Mouse (Mus musculus) limb, embryonic 12.5 days (tissue): ENCODE data around the gene Cops9. TPM values are rescaled to one million over a fixed set of nuclear protein-coding genes. Genes with fewer than 3 reads are reported as not detected.

Source experiments
- ATAC-seq: fragments of 200-750 bp; cut with Nextera tagmentation; 2 replicates; pipeline ENCODE4 v1.8.0; 2017; ENCODE audit warnings: low read depth, moderate TSS enrichment; ENCODE audit not compliant: insufficient number of reproducible peaks, insufficient read depth, low FRiP score, low TSS enrichment
- H3K27ac ChIP-seq: fragments of 300-500 bp; sonication (generic); 2 replicates; pipeline ENCODE4 v1.5.1; 2016; ENCODE audit warnings: mild to moderate bottlenecking, moderate library complexity
- H3K27me3 ChIP-seq: fragments of 300-500 bp; sonication (generic); 2 replicates; pipeline ENCODE4 v1.6.1; 2016; ENCODE audit warnings: mild to moderate bottlenecking, moderate library complexity
- H3K36me3 ChIP-seq: fragments of 300-500 bp; sonication (generic); 2 replicates; pipeline ENCODE4 v1.6.1; 2016; ENCODE audit warnings: mild to moderate bottlenecking, moderate library complexity
- H3K4me1 ChIP-seq: fragments of 300-500 bp; sonication (generic); replicated peaks from 2 replicates; pipeline ENCODE4 v1.6.1; 2016
- H3K4me2 ChIP-seq: fragments of 300-500 bp; sonication (generic); 2 replicates; pipeline ENCODE4 v1.6.1; 2016; ENCODE audit warnings: mild to moderate bottlenecking, moderate library complexity
- H3K4me3 ChIP-seq: fragments of 300-500 bp; sonication (generic); replicated peaks from 2 replicates; pipeline ENCODE4 v1.5.1; 2016; ENCODE audit warnings: mild to moderate bottlenecking
- H3K9ac ChIP-seq: fragments of 300-500 bp; sonication (generic); replicated peaks from 2 replicates; pipeline ENCODE4 v1.6.1; 2016; ENCODE audit warnings: mild to moderate bottlenecking, moderate library complexity
- H3K9me3 ChIP-seq: fragments of 300-500 bp; sonication (generic); 2 replicates; pipeline ENCODE4 v1.6.1; 2016; ENCODE audit warnings: mild to moderate bottlenecking, moderate library complexity
- WGBS: fragments of 180-500 bp; shearing (Covaris S2); methylation state at CpG from one replicate; pipeline ENCODE4 v1.1.7; 2016; 5-methylcytosine and 5-hydroxymethylcytosine counted together
- polyA plus RNA-seq: library from polyadenylated mRNA; unstranded; fragments of >200 nt; fragmentation: Nextera tagmentation; extraction: Ambion mirVana; gene quantifications from 2 replicates; pipeline ENCODE4 v1.2.1, GENCODE M21; 2016

Cops9 gene
- polyA plus RNA-seq, 1 experiment from 2014 or later = 362 TPM

DNA sequence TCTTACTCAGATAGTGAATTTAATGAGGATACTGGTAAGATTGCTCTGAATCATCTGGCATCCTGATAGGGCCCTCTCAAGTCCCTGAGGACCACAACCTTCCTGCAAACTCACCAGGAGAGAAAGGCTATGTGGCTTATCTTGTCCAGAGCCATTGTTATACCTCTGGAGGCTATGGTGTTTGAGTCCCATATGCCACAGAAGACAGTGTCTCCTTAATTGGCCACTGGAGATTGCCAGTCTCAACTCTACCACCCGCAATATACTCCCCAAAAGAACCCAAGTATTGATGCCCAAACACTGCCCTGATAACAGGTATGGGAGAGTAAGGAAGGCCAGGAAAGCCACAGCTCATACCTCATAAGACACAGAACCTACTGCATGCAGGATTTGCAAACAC lies 36.3 kb downstream of the Cops9 start, which contains the start of gene Olfr1410:
Olfr1410 (plus strand) TSS at position 301 of the 400 bp plus-strand sequence.
- Histone ChIP-seq H3K4me2 (no peak within 1 kb of the TSS), H3K27ac (no peak within 1 kb of the TSS), H3K4me1 (no peaks in the 10 kb centered on the region), H3K27me3 (peaks cover 8% of the 10 kb centered on the region), H3K4me3 (no peak within 1 kb of the TSS), H3K9me3 (no peaks in the 10 kb centered on the region), H3K9ac (no peak within 1 kb of the TSS), H3K36me3 (no peaks in the 10 kb centered on the region)
- 100% methylated on average over 1 of the region's 1 CpGs for WGBS
- no peak for ATAC-seq

DNA sequence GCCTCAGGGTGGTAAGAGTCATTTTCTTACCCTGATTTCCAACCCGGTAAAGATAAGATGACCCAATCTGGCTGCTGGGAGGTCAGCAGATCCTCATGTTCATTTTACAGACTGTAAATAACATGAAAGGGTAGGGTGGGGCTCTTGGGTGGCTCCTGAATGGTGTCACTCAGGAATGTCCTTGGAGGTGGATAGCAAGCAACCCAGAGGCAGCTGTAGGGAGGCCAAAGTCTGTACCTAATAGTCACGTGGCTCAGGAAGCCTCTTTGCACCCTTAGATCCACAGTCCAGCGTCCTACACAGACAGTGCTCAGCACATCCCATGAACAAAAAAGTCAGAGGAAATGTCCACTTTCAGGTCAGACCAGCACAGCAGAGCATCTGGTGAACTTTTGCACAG lies 45.8 kb downstream of the Cops9 start:
- Histone ChIP-seq H3K27me3 (no peaks in the 10 kb centered on the region), H3K36me3 (no peaks in the 10 kb centered on the region), H3K9ac (no peak overlapping the region), H3K9me3 (no peaks in the 10 kb centered on the region), H3K4me3 (no peak overlapping the region), H3K27ac (no peak overlapping the region), H3K4me2 (no peak overlapping the region), H3K4me1 (no peaks in the 10 kb centered on the region)
- ATAC-seq = no peak
- WGBS = 78% methylated on average over 3 of the region's 3 CpGs

GRCm38 (mm10) chr1:92594111-92594510 lies 47.7 kb downstream of the Cops9 start, which contains the start of gene Olfr1411:
TSS of gene Olfr1411 (plus strand) at chr1:92594411.
- H3K4me2 ChIP-seq = no peak within 1 kb of the TSS
- no peaks in the 10 kb centered on the region for H3K36me3 ChIP-seq
- H3K4me1 ChIP-seq = no peaks in the 10 kb centered on the region
- H3K9ac ChIP-seq = no peak within 1 kb of the TSS
- H3K27me3 ChIP-seq = no peaks in the 10 kb centered on the region
- ATAC-seq = no peak
- no peak within 1 kb of the TSS for H3K27ac ChIP-seq
- no peak within 1 kb of the TSS for H3K4me3 ChIP-seq
- H3K9me3 ChIP-seq = no peaks in the 10 kb centered on the region

Other genes with a start within 250 kb of the Cops9 start
- gene Ndufa10, start 168.1 kb downstream of the Cops9 start, polyA plus RNA-seq = 248 and 257 TPM in 2 replicates
- not detected in 2 replicates for gene Olfr1416, start 156.9 kb downstream of the Cops9 start, polyA plus RNA-seq
- gene Olfr1415, start 145.9 kb downstream of the Cops9 start, polyA plus RNA-seq = not detected in 2 replicates
- not detected in 2 replicates for gene Olfr1414, start 123.3 kb downstream of the Cops9 start, polyA plus RNA-seq
- not detected in 2 replicates for gene Olfr1413, start 70.7 kb downstream of the Cops9 start, polyA plus RNA-seq
- not detected in 2 replicates for gene Olfr1412, start 56.2 kb downstream of the Cops9 start, polyA plus RNA-seq
- not detected in 2 replicates for gene Olfr1411, start 47.6 kb downstream of the Cops9 start, polyA plus RNA-seq
- gene Olfr1410, start 36.2 kb downstream of the Cops9 start, polyA plus RNA-seq = not detected in 2 replicates
- gene Olfr12, start 24.2 kb downstream of the Cops9 start, polyA plus RNA-seq = not detected in 2 replicates
- not detected in 2 replicates for gene Otos, start 6.9 kb upstream of the Cops9 start, polyA plus RNA-seq
- 82.2 and 87.9 TPM in 2 replicates for gene Gpc1, start 189.7 kb upstream of the Cops9 start, polyA plus RNA-seq